Mouse (Mus musculus): ENCODE data around the gene Itpr3. TPM values are rescaled to one million over a fixed set of nuclear protein-coding genes. Genes with fewer than 3 reads are reported as not detected.
A peak's percentile ranks its signal among the peaks of the same experiment; 100 is the strongest.

Itpr3 gene
- polyA plus RNA-seq, 1 experiment, result 22.0 TPM

DNA sequence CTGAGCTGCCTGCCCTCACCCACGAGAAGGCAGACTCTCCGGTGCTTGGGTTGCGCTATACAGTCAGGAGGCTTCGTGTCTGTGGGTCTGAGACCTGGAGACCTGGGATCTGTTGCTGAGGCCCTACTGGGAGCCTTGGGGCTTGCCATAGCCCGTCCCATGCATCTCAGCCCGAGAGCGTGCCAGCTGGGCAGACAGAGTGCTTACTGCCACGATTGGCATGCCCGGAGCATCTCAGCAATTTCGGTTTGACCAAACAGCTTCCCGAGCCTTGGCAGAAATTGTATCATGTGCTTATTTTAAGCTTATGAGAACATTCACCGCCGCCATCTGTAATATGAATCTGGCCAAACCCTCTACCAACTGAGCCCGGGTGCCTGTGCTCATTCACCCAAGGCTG is 97.2 kb downstream of the Itpr3 start:
- WGBS, result 81% methylated on average over 14 of the region's 14 CpGs
- H3K4me1 ChIP-seq (ENCODE audit: control insufficient read depth, insufficient read depth, low read length), result no peaks in the 10 kb centered on the region
- DNase-seq, result no peak

DNA sequence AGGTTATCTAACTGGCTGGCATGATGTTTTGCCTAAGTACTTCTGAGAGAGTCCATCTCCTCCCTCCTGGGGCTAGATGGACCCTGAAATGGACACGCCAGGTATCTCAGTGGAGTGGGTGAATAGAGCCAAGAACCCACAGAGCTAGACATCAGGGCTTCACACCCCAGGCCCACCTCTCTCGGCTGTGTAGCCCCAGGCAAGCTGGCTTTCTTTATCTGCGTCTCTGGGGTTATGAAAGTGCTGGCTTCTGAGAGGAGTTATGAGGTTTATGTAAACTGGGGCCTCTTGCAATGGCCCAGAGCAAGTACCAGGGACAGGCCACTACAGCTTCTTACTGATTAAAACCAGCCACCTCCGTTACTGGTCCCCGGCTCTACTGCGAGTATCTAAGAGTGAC is 97.8 kb downstream of the Itpr3 start:
- DNase-seq, result no peak
- Histone ChIP-seq H3K4me3 (replicated peaks; ENCODE audit: extremely low read depth, low read depth, low read length) (no peak overlapping the region), H3K4me1 (ENCODE audit: control insufficient read depth, insufficient read depth, low read length) (no peaks in the 10 kb centered on the region)
- no peak for TF ChIP-seq POLR2A (IDR thresholded peaks at IDR 0.05; ENCODE audit: borderline replicate concordance, extremely low read depth, low read depth, low read length)
- WGBS, result 75% methylated on average over 6 of the region's 6 CpGs

More for the DNA sequence above, 97.2 kb downstream of the Itpr3 start:
- no peak for TF ChIP-seq POLR2A (IDR thresholded peaks at IDR 0.05; ENCODE audit: borderline replicate concordance, extremely low read depth, low read depth, low read length)
- TF ChIP-seq CTCF (IDR thresholded peaks at IDR 0.05; ENCODE audit: insufficient read depth, low read length), result no peak
- H3K4me3 ChIP-seq (replicated peaks; ENCODE audit: extremely low read depth, low read depth, low read length), result no peak overlapping the region

- DNase-seq, result no peak
- Histone ChIP-seq H3K4me1 (ENCODE audit: control insufficient read depth, insufficient read depth, low read length) (no peaks in the 10 kb centered on the region), H3K4me3 (replicated peaks; ENCODE audit: extremely low read depth, low read depth, low read length) (no peak overlapping the region)
- TF ChIP-seq CTCF (IDR thresholded peaks at IDR 0.05; ENCODE audit: insufficient read depth, low read length) (no peak), POLR2A (IDR thresholded peaks at IDR 0.05; ENCODE audit: borderline replicate concordance, extremely low read depth, low read depth, low read length) (no peak)
- WGBS, result 76% methylated on average over 8 of the region's 8 CpGs
Measured at GRCm38 (mm10) chr17:27155752-27156151, 98.6 kb downstream of the Itpr3 start.

DNA sequence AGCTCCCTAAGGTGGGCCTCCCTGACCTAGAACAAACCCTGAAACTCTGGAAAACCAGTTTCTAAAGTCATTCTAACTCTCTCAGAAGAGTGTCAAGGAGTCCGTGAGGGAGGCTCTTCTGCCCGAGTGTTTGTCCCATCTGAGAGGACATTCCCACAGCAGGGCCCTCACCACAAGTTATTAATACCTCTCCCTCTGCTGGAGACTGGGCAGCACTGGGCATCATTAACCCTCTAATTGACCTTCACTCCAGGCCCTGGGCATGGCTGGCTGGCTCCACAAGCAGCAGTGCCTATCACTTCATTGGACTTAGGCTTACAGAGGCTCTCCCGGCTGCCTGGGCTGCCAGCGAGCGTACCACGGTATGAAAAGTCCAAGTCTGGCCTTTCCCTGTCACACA is 101.3 kb downstream of the Itpr3 start:
- TF ChIP-seq CTCF (IDR thresholded peaks at IDR 0.05; ENCODE audit: insufficient read depth, low read length) (no peak), POLR2A (IDR thresholded peaks at IDR 0.05; ENCODE audit: borderline replicate concordance, extremely low read depth, low read depth, low read length) (no peak)
- WGBS, result 85% methylated on average over 6 of the region's 6 CpGs
- H3K4me3 ChIP-seq (replicated peaks; ENCODE audit: extremely low read depth, low read depth, low read length), result no peak overlapping the region
- DNase-seq, result no peak
- no peaks in the 10 kb centered on the region for H3K4me1 ChIP-seq (ENCODE audit: control insufficient read depth, insufficient read depth, low read length)

GRCm38 (mm10) chr17:27159169-27159568 is 102.1 kb downstream of the Itpr3 start:
- H3K4me1 ChIP-seq (ENCODE audit: control insufficient read depth, insufficient read depth, low read length), result no peaks in the 10 kb centered on the region
- WGBS, result 66% methylated on average over 7 of the region's 7 CpGs

GRCm38 (mm10) chr17:27160905-27161304 is 103.8 kb downstream of the Itpr3 start:
- Histone ChIP-seq H3K4me1 (ENCODE audit: control insufficient read depth, insufficient read depth, low read length) (no peaks in the 10 kb centered on the region), H3K4me3 (replicated peaks; ENCODE audit: extremely low read depth, low read depth, low read length) (no peak overlapping the region)
- WGBS, result 50% methylated on average over 4 of the region's 4 CpGs
- peak; percentile 40 for DNase-seq
- no peak for TF ChIP-seq POLR2A (IDR thresholded peaks at IDR 0.05; ENCODE audit: borderline replicate concordance, extremely low read depth, low read depth, low read length)
- no peak for TF ChIP-seq CTCF (IDR thresholded peaks at IDR 0.05; ENCODE audit: insufficient read depth, low read length)

More at GRCm38 (mm10) chr17:27159169-27159568, 102.1 kb downstream of the Itpr3 start:
- no peak overlapping the region for H3K4me3 ChIP-seq (replicated peaks; ENCODE audit: extremely low read depth, low read depth, low read length)
- TF ChIP-seq CTCF (IDR thresholded peaks at IDR 0.05; ENCODE audit: insufficient read depth, low read length) (no peak), POLR2A (IDR thresholded peaks at IDR 0.05; ENCODE audit: borderline replicate concordance, extremely low read depth, low read depth, low read length) (no peak)
- no peak for DNase-seq

- DNase-seq, result no peak
- no peak for TF ChIP-seq POLR2A (IDR thresholded peaks at IDR 0.05; ENCODE audit: borderline replicate concordance, extremely low read depth, low read depth, low read length)
- TF ChIP-seq CTCF (IDR thresholded peaks at IDR 0.05; ENCODE audit: insufficient read depth, low read length), result peak; percentile 46
- Histone ChIP-seq H3K4me1 (ENCODE audit: control insufficient read depth, insufficient read depth, low read length) (no peaks in the 10 kb centered on the region), H3K4me3 (replicated peaks; ENCODE audit: extremely low read depth, low read depth, low read length) (no peak overlapping the region)
- WGBS, result 56% methylated on average over 8 of the region's 8 CpGs
Measured at GRCm38 (mm10) chr17:27165054-27165773, 108.1 kb downstream of the Itpr3 start.

DNA sequence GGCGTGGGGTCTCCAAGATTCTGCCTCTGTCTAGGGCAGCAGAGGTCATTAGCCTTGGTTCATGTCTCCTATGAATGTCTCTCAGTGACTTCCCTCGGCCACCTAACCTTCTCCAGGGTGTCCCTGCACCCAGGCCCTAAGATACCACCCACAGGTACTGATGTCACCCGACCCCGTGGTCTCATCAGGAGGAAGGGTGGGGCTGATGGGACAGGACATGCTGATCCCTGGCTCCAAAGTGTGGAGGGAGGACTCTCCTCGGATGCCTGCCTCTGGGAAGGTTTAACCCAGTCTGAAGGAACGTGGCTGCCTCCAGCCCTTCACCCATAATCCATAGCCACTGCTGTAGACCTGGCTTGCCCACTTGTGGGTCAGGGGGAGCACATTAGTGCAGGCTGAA is 109.8 kb downstream of the Itpr3 start:
- Histone ChIP-seq H3K4me3 (replicated peaks; ENCODE audit: extremely low read depth, low read depth, low read length) (peak overlapping the region; percentile 1), H3K4me1 (ENCODE audit: control insufficient read depth, insufficient read depth, low read length) (no peaks in the 10 kb centered on the region)
- 63% methylated on average over 6 of the region's 6 CpGs for WGBS
- no peak for DNase-seq
- no peak; the same call in 1 of the 2 replicates for TF ChIP-seq POLR2A (IDR thresholded peaks at IDR 0.05; ENCODE audit: borderline replicate concordance, extremely low read depth, low read depth, low read length)
- TF ChIP-seq CTCF (IDR thresholded peaks at IDR 0.05; ENCODE audit: insufficient read depth, low read length), result no peak

- no peaks in the 10 kb centered on the region for H3K4me1 ChIP-seq (ENCODE audit: control insufficient read depth, insufficient read depth, low read length)
- H3K4me3 ChIP-seq (replicated peaks; ENCODE audit: extremely low read depth, low read depth, low read length), result peak within 1 kb of the TSS; percentile 1
- TF ChIP-seq CTCF (IDR thresholded peaks at IDR 0.05; ENCODE audit: insufficient read depth, low read length) (no peak), POLR2A (IDR thresholded peaks at IDR 0.05; ENCODE audit: borderline replicate concordance, extremely low read depth, low read depth, low read length) (no peak)
- 39% methylated on average over 4 of the region's 4 CpGs for WGBS
- no peak for DNase-seq
Measured at GRCm38 (mm10) chr17:27167545-27167944, 110.4 kb downstream of the Itpr3 start, which contains the start of gene Ip6k3. Gene Ip6k3, minus strand, starts transcription at chr17:27167795.

GRCm38 (mm10) chr17:27168569-27168968 is 111.5 kb downstream of the Itpr3 start:
- H3K4me3 ChIP-seq (replicated peaks; ENCODE audit: extremely low read depth, low read depth, low read length), result no peak overlapping the region
- TF ChIP-seq POLR2A (IDR thresholded peaks at IDR 0.05; ENCODE audit: borderline replicate concordance, extremely low read depth, low read depth, low read length) (no peak), CTCF (IDR thresholded peaks at IDR 0.05; ENCODE audit: insufficient read depth, low read length) (no peak)
- WGBS, result 95% methylated on average over 4 of the region's 4 CpGs
- DNase-seq, result no peak
- H3K4me1 ChIP-seq (ENCODE audit: control insufficient read depth, insufficient read depth, low read length), result no peaks in the 10 kb centered on the region

Measured in lung, adult 2 months (tissue).